Comparison of ENCODE assay signal across 9 mouse cellular contexts in the genomic region with DNA sequence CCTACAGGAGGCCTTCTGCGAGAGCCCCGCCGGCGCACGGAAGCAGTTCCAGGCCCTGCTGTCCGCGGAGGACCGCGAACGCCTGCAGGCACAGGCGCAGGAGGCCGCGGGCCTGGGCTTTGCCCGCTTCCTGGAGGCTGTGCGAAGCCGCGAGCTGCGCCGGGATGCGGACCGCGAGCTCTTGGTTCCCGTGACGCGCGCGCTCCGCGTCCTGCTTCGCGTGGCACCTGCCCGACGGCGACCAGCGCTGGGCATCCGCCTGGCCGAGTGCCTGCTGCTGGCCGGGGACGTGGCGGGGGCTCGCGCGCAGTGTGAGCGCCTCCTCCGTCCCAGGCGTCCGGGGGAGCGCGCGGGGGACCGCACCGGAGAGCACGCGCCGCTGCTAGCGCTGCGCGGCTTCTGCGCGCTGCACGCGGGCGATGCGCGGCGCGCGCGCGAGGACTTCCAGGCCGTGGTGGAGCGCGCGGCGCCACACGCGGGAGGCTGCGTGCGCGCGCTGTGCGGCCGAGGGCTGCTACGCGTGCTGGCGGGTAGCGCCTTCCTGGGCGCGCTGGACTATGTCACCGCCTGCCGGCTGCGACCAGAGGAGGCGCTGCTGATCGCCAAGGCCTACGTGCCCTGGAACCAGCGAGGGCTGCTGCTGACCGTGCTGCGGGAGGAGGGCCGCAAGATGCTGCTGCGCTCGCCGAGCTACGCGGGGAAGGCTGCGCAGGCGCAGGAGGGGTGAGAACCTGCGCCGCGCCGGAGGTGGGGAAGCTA. TPM values are rescaled to one million over a fixed set of nuclear protein-coding genes. Genes with fewer than 3 reads are reported as not detected.
DNase-seq lines count a peak whose midpoint lies in the region; ATAC-seq lines count a peak whose summit lies in the region.
"Had no signal": no experiment of that assay in that cellular context is flagged by ENCODE, and none has a peak within 500 bp of the region (broad histone marks: within the 10 kb centered on the region; RNA-seq: fewer than 3 reads in every experiment).

No protein-coding gene starts in this region.

- ATAC-seq in heart, embryonic 13.5 days (ENCODE audit: extremely low read depth, insufficient number of reproducible peaks, low FRiP score, low TSS enrichment): peak; percentile 67; the same call in 1 of the 2 replicates
- peak; percentile 95 for ATAC-seq in kidney, embryonic 14.5 days (ENCODE audit: low FRiP score, low TSS enrichment)
- peak; percentile 83 for ATAC-seq in limb, embryonic 12.5 days (ENCODE audit: insufficient number of reproducible peaks, insufficient read depth, low FRiP score, low TSS enrichment, low read depth)
- ATAC-seq in midbrain, embryonic 12.5 days (ENCODE audit: low FRiP score, low read depth): peak; percentile 97

- peak; percentile 40 to 43 for DNase-seq in B cell, adult 2 months
- DNase-seq in brain, embryonic 18.5 days (ENCODE audit: low read depth, low spot score): peak; percentile 89
- peak; percentile 89 for DNase-seq in forebrain, embryonic 10.5 days (ENCODE audit: extremely low spot score, low spot score)
- DNase-seq in splenic B cell, adult 2 months (ENCODE audit: low read depth, low spot score): peak; percentile 57

- peak overlapping the region; percentile 85 for H3K27ac ChIP-seq in forebrain, embryonic 10.5 days
- H3K27ac ChIP-seq in heart, embryonic 13.5 days (replicated peaks): no peak overlapping the region
- no peak overlapping the region for H3K27ac ChIP-seq in kidney, embryonic 14.5 days (ENCODE audit: low read depth, low read length)
- no peak overlapping the region for H3K27ac ChIP-seq in limb, embryonic 12.5 days
- peak overlapping the region; percentile 77 for H3K27ac ChIP-seq in midbrain, embryonic 12.5 days (replicated peaks)

- peak overlapping the region; percentile 77 for H3K9ac ChIP-seq in heart, embryonic 13.5 days
- H3K9ac ChIP-seq in kidney, embryonic 14.5 days (ENCODE audit: low read depth, low read length): peak overlapping the region; percentile 53
- H3K9ac ChIP-seq in limb, embryonic 12.5 days (replicated peaks): peak overlapping the region; percentile 56
- H3K9ac ChIP-seq in midbrain, embryonic 12.5 days (replicated peaks): peak overlapping the region; percentile 73

- WGBS in forebrain, embryonic 10.5 days: under 1% methylated on average over 110 of the region's 110 CpGs
- under 1% methylated on average over 108 of the region's 110 CpGs for WGBS in heart, embryonic 13.5 days
- under 1% methylated on average over 107 of the region's 110 CpGs for WGBS in kidney, embryonic 14.5 days
- WGBS in limb, embryonic 12.5 days: under 1% methylated on average over 93 of the region's 110 CpGs
- under 1% methylated on average over 97 of the region's 110 CpGs for WGBS in midbrain, embryonic 12.5 days

- H3K4me1 ChIP-seq in forebrain, embryonic 10.5 days: peaks cover 16% of the 10 kb centered on the region
- peaks cover 13% of the 10 kb centered on the region for H3K4me1 ChIP-seq in heart, embryonic 13.5 days
- 0 out of 2 replicates have a peak, but pooled peaks cover 2% of the 10 kb centered on the region for H3K4me1 ChIP-seq in kidney, embryonic 14.5 days (ENCODE audit: control insufficient read depth, insufficient read depth, low read length)
- H3K4me1 ChIP-seq in limb, embryonic 12.5 days (replicated peaks): peaks cover 6% of the 10 kb centered on the region; the same call in 1 of the 2 replicates
- H3K4me1 ChIP-seq in midbrain, embryonic 12.5 days: peaks cover 14% of the 10 kb centered on the region

- H3K36me3 ChIP-seq in forebrain, embryonic 10.5 days (replicated peaks): no peaks in the 10 kb centered on the region
- H3K36me3 ChIP-seq in heart, embryonic 13.5 days: no peaks in the 10 kb centered on the region
- no peaks in the 10 kb centered on the region for H3K36me3 ChIP-seq in kidney, embryonic 14.5 days (ENCODE audit: control insufficient read depth, insufficient read depth, low read length)
- H3K36me3 ChIP-seq in limb, embryonic 12.5 days: no peaks in the 10 kb centered on the region
- no peaks in the 10 kb centered on the region for H3K36me3 ChIP-seq in midbrain, embryonic 12.5 days
- H3K36me3 ChIP-seq in splenic B cell, adult 2 months (ENCODE audit: control insufficient read depth, insufficient read depth, low read length, poor library complexity, severe bottlenecking): no peaks in the 10 kb centered on the region

- peak overlapping the region; percentile 66 for H3K4me3 ChIP-seq in forebrain, embryonic 10.5 days
- peak overlapping the region; percentile 60 for H3K4me3 ChIP-seq in heart, embryonic 13.5 days
- peak overlapping the region; percentile 50 for H3K4me3 ChIP-seq in kidney, embryonic 14.5 days (ENCODE audit: low read length)
- peak overlapping the region; percentile 57 for H3K4me3 ChIP-seq in limb, embryonic 12.5 days (replicated peaks)
- H3K4me3 ChIP-seq in midbrain, embryonic 12.5 days: peak overlapping the region; percentile 57

- H3K4me2 ChIP-seq in heart, embryonic 13.5 days: peak overlapping the region; percentile 92
- H3K4me2 ChIP-seq in kidney, embryonic 14.5 days (replicated peaks; ENCODE audit: low read depth, low read length): peak overlapping the region; percentile 94
- peak overlapping the region; percentile 92 for H3K4me2 ChIP-seq in limb, embryonic 12.5 days
- peak overlapping the region; percentile 87 for H3K4me2 ChIP-seq in midbrain, embryonic 12.5 days (replicated peaks)

- H3K27me3 ChIP-seq in forebrain, embryonic 10.5 days (ENCODE audit: poor library complexity, severe bottlenecking): peaks cover 83% of the 10 kb centered on the region
- H3K27me3 ChIP-seq in heart, embryonic 13.5 days (replicated peaks): peaks cover 76% of the 10 kb centered on the region
- H3K27me3 ChIP-seq in kidney, embryonic 14.5 days (ENCODE audit: control insufficient read depth, insufficient read depth, low read length): peaks cover 30% of the 10 kb centered on the region
- H3K27me3 ChIP-seq in limb, embryonic 12.5 days: peaks cover 64% of the 10 kb centered on the region
- H3K27me3 ChIP-seq in midbrain, embryonic 12.5 days: peaks cover 59% of the 10 kb centered on the region
- H3K27me3 ChIP-seq in splenic B cell, adult 2 months (ENCODE audit: control insufficient read depth, insufficient read depth, low read length, poor library complexity, severe bottlenecking): no peaks in the 10 kb centered on the region; the same call in 1 of the 2 replicates

- no peaks in the 10 kb centered on the region for H3K9me3 ChIP-seq in forebrain, embryonic 10.5 days
- H3K9me3 ChIP-seq in heart, embryonic 13.5 days: peaks cover 4% of the 10 kb centered on the region; the same call in 1 of the 2 replicates
- no peaks in the 10 kb centered on the region for H3K9me3 ChIP-seq in kidney, embryonic 14.5 days (ENCODE audit: control insufficient read depth, low read length)
- no peaks in the 10 kb centered on the region; the same call in 1 of the 2 replicates for H3K9me3 ChIP-seq in limb, embryonic 12.5 days
- no peaks in the 10 kb centered on the region for H3K9me3 ChIP-seq in midbrain, embryonic 12.5 days

RNA-seq across cellular contexts. Expression of gene Mmel1, which starts 13.5 kb away (rescaled TPM):
- polyA plus RNA-seq in forebrain, embryonic 10.5 days (2016; fragmentation: Nextera tagmentation; extraction: Ambion mirVana): 0.09 and 0.14 TPM in 2 replicates
- polyA plus RNA-seq in heart, embryonic 13.5 days (2015; fragmentation: Nextera tagmentation; extraction: Ambion mirVana): 0.51 and 0.64 TPM in 2 replicates
- not detected in 2 replicates for polyA plus RNA-seq in kidney, embryonic 14.5 days (2014; fragmentation: Nextera tagmentation; extraction: Ambion mirVana)
- 0.11 and 0.19 TPM in 2 replicates for polyA plus RNA-seq in limb, embryonic 12.5 days (2016; fragmentation: Nextera tagmentation; extraction: Ambion mirVana)
- polyA plus RNA-seq in midbrain, embryonic 12.5 days (2016; fragmentation: Nextera tagmentation; extraction: Ambion mirVana): 0.19 and 0.37 TPM in 2 replicates

RNA-seq across cellular contexts. Expression of gene Ttc34, which starts 18.6 kb away (rescaled TPM):
- 0.58 and 0.61 TPM in 2 replicates for polyA plus RNA-seq in forebrain, embryonic 10.5 days (2016; fragmentation: Nextera tagmentation; extraction: Ambion mirVana)
- 0.57 TPM in 2 replicates for polyA plus RNA-seq in heart, embryonic 13.5 days (2015; fragmentation: Nextera tagmentation; extraction: Ambion mirVana)
- 0.24 and 0.31 TPM in 2 replicates for polyA plus RNA-seq in kidney, embryonic 14.5 days (2014; fragmentation: Nextera tagmentation; extraction: Ambion mirVana)
- polyA plus RNA-seq in limb, embryonic 12.5 days (2016; fragmentation: Nextera tagmentation; extraction: Ambion mirVana): 0.23 and 0.54 TPM in 2 replicates
- polyA plus RNA-seq in midbrain, embryonic 12.5 days (2016; fragmentation: Nextera tagmentation; extraction: Ambion mirVana): 0.16 and 0.46 TPM in 2 replicates
- polyA plus RNA-seq: C2C12 had no signal

RNA-seq across cellular contexts. Expression of gene Fam213b, which starts 43.0 kb away (rescaled TPM):
- polyA plus RNA-seq in forebrain, embryonic 10.5 days (2016; fragmentation: Nextera tagmentation; extraction: Ambion mirVana): 36.1 and 36.3 TPM in 2 replicates
- 42.5 and 48.8 TPM in 2 replicates for polyA plus RNA-seq in heart, embryonic 13.5 days (2015; fragmentation: Nextera tagmentation; extraction: Ambion mirVana)
- 37.6 and 39.1 TPM in 2 replicates for polyA plus RNA-seq in kidney, embryonic 14.5 days (2014; fragmentation: Nextera tagmentation; extraction: Ambion mirVana)
- polyA plus RNA-seq in limb, embryonic 12.5 days (2016; fragmentation: Nextera tagmentation; extraction: Ambion mirVana): 42.8 and 43.2 TPM in 2 replicates
- 33.2 and 36.0 TPM in 2 replicates for polyA plus RNA-seq in midbrain, embryonic 12.5 days (2016; fragmentation: Nextera tagmentation; extraction: Ambion mirVana)

Comparison
In these comparisons a context has a peak if more than half of its experiments do, and no peak if none do; other contexts are left out.
1. H3K27ac ChIP-seq: peak in forebrain, embryonic 10.5 days (single experiment) and midbrain, embryonic 12.5 days (single experiment); none in heart, embryonic 13.5 days (single experiment), kidney, embryonic 14.5 days (single experiment) and limb, embryonic 12.5 days (single experiment).
2. Peak in every context shown above with its lines, with median percentiles within 50 percentile points of each other: DNase-seq, H3K4me3 ChIP-seq, ATAC-seq, H3K4me2 ChIP-seq and H3K9ac ChIP-seq.